Mouse (Mus musculus) cerebellum, adult 8-10 months (tissue): ENCODE results near the gene Luc7l2.

Experiments
- DNase-seq: peaks from one replicate; pipeline ENCODE4 v3.0.0; 2022

Luc7l2 gene

GRCm38 (mm10) chr6:38580112-38580857 is 29.2 kb downstream of the Luc7l2 start:
- no peak for DNase-seq

DNA sequence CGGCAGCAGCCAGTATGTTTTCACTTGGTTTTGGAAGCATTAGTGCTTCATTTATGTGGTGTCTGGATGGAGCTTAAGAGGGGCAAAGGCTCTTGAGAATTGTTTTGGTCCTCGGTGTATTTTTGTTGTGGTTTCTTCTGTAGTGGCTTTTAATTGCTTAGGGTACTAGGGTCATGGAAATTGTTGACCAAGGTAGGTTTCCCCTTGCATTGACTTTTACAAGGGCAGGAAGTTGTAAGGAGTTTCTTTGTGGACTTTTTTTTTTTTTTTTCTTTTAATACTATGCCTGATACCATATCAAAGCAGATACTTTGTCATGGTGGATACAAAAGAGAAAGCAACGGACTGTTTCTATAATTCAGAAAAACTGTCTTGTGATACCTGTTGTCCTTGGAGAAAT is 30.6 kb downstream of the Luc7l2 start:
- DNase-seq: no peak

- DNase-seq: no peak
Observed at GRCm38 (mm10) chr6:38597481-38597880, 46.3 kb downstream of the Luc7l2 start.

DNA sequence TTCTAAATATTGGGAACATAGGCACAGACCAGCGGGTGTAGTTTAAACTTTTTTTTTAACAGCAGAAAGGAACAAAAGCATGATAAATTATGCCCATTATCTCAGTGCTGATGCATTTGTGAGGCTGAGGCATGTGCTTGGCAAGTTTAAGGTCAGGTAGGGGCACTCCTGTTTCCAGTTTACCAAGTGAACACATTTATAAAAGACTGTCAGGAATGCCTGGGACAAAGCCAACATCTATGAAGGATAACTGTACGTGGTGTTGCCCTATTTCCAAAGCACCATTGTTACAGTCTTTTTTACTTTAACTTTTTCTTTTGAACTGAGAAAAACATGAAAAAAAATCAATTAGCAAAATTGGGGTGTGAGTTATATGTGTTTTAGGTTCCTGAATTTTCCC is 58.8 kb downstream of the Luc7l2 start:
- no peak for DNase-seq

DNA sequence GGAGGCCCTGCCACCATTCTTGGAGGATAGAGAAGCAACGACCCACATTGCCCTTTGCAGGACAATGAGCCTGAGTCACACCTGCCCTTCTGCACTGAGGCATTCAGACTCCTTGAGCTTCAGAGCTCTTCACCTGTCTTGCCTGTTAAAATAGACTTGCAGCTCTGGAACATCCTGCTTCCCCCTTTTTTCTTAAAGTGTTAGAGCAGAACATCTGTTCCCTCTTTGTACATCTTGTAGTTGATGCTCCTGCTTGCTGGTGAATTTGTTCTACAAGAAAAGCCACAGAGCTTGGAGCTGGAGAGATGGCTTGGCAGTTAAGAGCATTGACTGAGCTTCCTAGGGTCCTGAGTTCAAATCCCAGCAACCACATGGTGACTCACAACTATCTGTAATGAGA is 71.3 kb downstream of the Luc7l2 start:
- no peak for DNase-seq

DNA sequence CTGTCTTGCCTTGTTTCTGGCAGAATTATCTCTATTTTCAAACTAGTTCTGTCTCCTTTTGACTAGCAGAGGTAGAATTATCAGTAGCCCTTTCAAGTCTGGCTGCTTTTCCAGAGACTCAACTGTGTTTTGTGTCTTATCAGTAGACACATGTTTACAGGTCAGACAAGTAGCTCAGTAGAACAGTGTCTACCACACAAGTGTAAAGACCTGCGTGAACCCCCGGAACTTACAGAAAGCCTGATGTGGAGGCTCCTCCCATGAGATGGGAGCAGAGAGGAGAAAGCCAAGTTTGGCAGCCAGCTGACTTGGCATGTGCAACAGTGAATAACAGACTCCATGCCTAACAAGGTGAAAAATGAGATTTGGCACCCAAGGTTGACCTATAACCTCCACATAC is 72.3 kb downstream of the Luc7l2 start:
- DNase-seq: no peak

GRCm38 (mm10) chr6:38624439-38624838 is 73.3 kb downstream of the Luc7l2 start:
- DNase-seq: peak; percentile 41

GRCm38 (mm10) chr6:38626086-38626485 is 75.0 kb downstream of the Luc7l2 start:
- DNase-seq: no peak

GRCm38 (mm10) chr6:38627081-38627480 is 75.9 kb downstream of the Luc7l2 start:
- DNase-seq: no peak

GRCm38 (mm10) chr6:38627486-38627885 is 76.4 kb downstream of the Luc7l2 start:
- DNase-seq: no peak

GRCm38 (mm10) chr6:38629556-38629955 is 78.4 kb downstream of the Luc7l2 start:
- no peak for DNase-seq

GRCm38 (mm10) chr6:38632826-38633225 is 81.7 kb downstream of the Luc7l2 start:
- DNase-seq: no peak

DNA sequence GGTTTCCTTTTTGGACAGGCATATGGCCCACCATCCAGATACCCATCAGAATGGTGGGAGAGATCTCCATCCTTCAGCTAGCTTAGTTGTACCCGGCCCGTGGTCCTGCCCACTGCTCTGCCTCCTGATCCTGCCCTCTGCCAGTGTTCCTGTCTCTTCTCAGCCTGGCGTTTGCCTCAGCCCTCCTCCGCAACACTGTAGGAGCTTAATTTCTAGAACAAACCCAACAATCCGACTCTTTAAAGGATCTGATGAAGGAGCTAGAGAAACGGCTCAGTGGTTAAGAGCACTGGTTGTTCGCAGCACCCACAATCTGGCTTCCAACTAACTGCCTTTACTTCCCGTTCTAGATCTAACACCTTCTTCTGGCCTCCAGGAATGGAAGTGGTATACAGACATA is 83.3 kb downstream of the Luc7l2 start:
- no peak for DNase-seq

DNA sequence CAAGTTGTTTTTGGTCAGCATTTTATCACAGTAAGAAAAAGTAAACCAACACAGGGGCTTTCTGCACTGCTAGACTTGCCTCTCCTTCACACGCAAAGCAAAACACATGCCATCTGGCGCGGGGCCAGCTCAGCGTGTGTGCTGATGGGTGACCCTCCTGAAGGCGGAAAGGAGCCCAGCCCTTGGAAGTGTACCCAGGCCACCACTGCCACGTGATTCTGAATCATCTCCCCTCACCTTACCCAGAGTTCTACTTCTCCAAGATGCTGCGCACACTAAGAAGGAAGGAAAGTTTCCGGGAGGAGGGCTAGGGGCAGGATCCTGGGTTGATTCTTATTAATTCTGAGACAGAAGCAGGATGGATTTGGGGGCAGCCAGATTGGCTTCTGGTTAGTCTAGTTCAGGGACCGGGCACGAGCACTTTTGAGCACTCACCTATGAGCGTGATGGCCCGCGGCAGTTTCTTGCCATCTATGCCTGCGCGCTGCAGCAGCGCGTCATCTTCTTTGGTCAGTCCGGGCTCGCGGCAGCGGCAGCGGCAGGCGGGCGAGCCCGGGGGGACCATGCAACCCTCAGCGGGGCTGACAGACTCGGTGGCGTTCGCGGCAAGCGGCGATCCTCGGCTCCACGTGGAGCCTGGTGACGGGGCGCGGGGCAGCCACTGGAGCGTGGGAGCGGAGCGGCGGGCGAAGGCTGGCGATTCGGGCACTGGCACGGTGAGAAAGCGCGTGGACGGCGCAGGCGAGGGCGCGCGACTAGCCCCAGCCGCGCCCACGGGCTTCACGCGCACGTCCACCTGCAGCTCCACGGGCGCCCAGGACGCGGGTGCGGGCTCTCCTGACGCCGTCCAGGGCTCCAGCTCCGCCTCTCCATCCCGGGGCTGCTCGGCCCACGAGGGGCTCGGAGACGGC is 85.1 kb downstream of the Luc7l2 start:
- DNase-seq: no peak

DNA sequence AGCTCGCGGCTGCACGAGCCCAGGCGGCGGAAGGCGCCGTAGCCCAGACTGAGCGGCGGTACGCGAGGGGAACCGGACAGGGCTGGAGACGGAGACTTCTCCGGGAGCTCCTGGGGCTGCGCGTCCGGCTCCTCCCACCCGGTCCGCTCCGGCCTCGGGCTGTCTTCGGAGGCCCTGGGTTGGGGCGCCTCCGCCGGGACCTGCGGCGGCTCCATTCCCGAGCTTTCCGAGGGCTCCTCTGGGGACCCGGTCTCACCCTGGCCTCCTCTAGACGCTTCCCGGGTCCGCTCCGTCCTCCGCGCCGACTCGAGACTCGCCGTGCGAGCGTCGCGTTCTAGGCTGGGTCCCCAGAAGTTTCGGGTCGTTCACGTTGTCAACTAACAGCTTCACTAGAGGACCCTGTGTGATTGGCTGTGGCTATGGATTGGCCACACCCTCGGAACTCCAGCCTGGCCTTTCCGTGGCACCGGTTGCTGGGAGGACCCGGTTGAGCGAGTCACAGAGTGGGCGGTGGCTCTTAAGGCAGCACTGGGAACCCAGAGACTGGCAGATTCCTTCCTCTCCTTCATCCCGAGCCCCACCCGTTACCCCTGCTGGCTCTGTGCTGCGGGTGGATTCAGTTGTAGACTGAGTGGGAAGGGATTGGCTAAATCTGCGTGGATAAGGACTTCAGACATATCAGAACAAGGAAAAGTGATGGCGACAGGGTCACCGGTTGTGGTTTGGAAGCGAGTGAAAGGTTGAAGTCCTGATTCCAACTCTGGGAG is 85.9 kb downstream of the Luc7l2 start, which contains the start of gene Klrg2:
Klrg2 (minus strand) TSS at position 391 of the 767 bp plus-strand sequence.
- DNase-seq: no peak

- DNase-seq: no peak
Observed at GRCm38 (mm10) chr6:38640401-38640800, 89.3 kb downstream of the Luc7l2 start.

DNA sequence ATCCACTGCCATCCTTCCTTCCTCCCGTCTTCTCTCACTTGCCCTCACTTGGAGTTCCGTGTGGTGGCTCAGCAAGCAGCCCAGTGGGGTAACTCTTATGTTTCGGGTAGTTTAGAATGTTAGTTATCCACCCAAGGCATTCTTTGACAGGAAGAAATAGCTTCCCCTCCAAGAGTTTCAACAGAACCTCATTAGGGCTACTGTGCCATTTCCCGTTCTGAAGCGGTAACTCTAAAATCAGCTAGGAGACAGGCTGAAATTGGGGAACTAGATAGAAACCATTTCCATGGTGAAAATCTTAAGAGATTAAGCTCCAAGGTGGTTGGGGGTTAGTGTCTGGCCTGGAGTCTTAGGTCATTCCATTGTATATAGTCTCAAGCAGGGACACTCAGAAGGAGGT is 90.1 kb downstream of the Luc7l2 start:
- no peak for DNase-seq

DNA sequence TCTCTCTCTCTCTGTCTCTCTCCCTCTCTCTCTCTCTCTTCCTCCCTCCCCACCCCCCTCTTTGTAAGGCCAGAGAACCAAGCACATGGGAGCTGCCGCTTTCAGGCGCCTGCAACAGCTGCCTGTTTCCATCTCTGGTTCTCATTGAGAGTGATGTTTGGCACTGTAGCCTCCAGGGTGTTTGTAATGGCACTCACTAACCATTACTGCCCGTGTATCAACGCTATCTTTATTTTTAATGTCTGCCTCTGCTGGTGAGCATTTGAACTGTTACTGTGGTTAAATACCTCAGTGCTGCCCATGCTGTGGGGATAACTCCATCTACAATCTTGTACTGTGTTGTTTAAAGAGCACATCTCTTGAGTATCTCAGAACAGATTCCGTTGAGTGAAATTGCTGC is 90.5 kb downstream of the Luc7l2 start:
- no peak for DNase-seq

DNA sequence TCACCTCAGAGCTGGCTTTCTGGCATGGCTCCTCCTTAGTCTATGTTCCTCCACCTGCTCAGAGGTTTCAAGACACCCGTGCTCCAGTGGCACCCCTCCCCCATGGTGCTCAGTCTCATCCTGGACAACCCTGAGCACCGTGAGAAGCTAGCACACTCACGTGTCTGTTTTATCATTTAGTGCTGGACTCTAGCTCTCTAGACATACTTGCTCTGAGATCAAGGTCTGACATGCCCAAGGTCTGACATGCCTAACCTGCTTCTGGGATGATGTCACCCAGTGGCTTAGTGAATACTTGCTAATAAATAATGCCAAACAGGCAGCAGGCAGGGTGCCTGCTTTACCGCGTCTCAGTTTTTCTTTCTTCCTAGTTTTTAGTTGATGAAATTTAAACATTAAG is 91.5 kb downstream of the Luc7l2 start:
- DNase-seq: no peak

DNA sequence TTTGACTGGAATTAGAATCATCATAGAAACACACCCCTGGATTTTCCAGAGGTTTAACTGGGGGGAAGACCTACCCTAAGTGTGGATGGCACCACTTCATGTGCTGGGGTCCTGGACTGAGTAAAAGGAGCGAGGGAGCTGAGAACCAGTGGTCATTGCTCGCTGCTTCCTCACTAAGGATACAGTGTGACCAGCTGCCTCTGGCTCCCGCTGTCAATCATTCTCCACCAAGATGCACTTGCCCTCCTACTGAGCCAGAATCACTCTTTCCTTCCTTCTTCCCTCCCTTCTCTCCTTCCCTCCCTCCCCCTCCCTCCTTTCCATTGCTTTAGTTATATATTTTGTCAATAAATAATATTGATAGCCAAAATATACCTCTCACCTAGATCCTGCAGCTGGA is 91.9 kb downstream of the Luc7l2 start:
- DNase-seq: no peak

- DNase-seq: no peak
Observed at GRCm38 (mm10) chr6:38649545-38649944, 98.4 kb downstream of the Luc7l2 start.

GRCm38 (mm10) chr6:38650263-38650937 is 99.3 kb downstream of the Luc7l2 start:
- peak; percentile 70 for DNase-seq
